ENCODE assay signal across 31 mouse cellular contexts in the genomic region with DNA sequence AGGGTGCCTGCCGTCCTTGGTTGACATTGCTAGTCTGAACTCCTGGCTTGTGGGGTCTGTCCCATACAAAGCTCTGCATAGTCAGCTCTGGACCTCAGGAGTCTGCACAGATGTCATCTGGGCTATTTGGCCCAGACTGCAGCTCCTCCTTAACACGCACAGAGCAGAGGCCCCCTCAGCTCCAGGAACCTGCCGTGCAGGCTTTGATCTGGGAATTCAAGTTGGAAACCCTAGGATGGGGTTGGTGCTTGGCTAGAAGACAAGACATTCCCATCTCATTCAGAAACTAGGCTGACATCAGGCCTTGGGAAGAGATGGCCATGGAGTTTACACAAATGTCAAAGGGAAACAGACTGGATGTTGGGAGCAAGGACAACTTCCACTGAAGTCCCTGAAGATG. TPM values are rescaled to one million over a fixed set of nuclear protein-coding genes. Genes with fewer than 3 reads are reported as not detected.
DNase-seq lines count a peak whose midpoint lies in the region; ATAC-seq lines count a peak whose summit lies in the region.
"Had no signal": no experiment of that assay in that cellular context is flagged by ENCODE, and none has a peak within 500 bp of the region (broad histone marks: within the 10 kb centered on the region; RNA-seq: fewer than 3 reads in every experiment).

No protein-coding gene starts in this region.

- no peaks in the 10 kb centered on the region for H3K27me3 ChIP-seq in midbrain, embryonic 14.5 days (ENCODE audit: control insufficient read depth, insufficient read depth, low read length)
- H3K27me3 ChIP-seq in midbrain, embryonic 15.5 days (replicated peaks), result no peaks in the 10 kb centered on the region
- peaks cover 4% of the 10 kb centered on the region; the same call in 1 of the 2 replicates for H3K27me3 ChIP-seq in embryonic facial prominence, embryonic 10.5 days (replicated peaks; ENCODE audit: low read depth, poor library complexity, severe bottlenecking)
- H3K27me3 ChIP-seq: lung, embryonic 15.5 days had no signal

- no peak for ATAC-seq in midbrain, embryonic 14.5 days (ENCODE audit: low FRiP score, low TSS enrichment)
- no peak for ATAC-seq in midbrain, embryonic 15.5 days (replicated peaks)
- ATAC-seq: forebrain, postnatal 0 days; inflammation-experienced regulatory T-cells, adult 6 months had no signal

- DNase-seq in cerebellum, adult 9-11 months, result peak; percentile 37
- no peak for DNase-seq in cerebellum, postnatal 25 days
- DNase-seq in left cerebral cortex, postnatal 4 days, result peak; percentile 64
- no peak for DNase-seq in left cerebral cortex, adult 18-20 months (ENCODE audit: low spot score in 2 of 2)
- DNase-seq in midbrain, embryonic 14.5 days, result no peak
- no peak for DNase-seq in embryonic facial prominence, embryonic 10.5 days (ENCODE audit: low spot score)
- DNase-seq: B cell, adult 2 months; cerebellum, adult 9-10 months; forebrain, postnatal 0 days; heart, adult 2 months; kidney, adult 11 months; kidney, postnatal 25 days; right cerebral cortex, adult 18-20 months; spleen, adult 18-20 months; thymus, postnatal 14 days had no signal

- peaks cover 49% of the 10 kb centered on the region for H3K4me1 ChIP-seq in midbrain, embryonic 14.5 days (ENCODE audit: control insufficient read depth, insufficient read depth, low read length)
- peaks cover 58% of the 10 kb centered on the region for H3K4me1 ChIP-seq in midbrain, embryonic 15.5 days
- peaks cover 16% of the 10 kb centered on the region for H3K4me1 ChIP-seq in embryonic facial prominence, embryonic 10.5 days
- H3K4me1 ChIP-seq: heart, embryonic 12.5 days had no signal

- H3K4me2 ChIP-seq in midbrain, embryonic 14.5 days (ENCODE audit: low read length), result no peak overlapping the region
- H3K4me2 ChIP-seq in midbrain, embryonic 15.5 days, result no peak overlapping the region
- H3K4me2 ChIP-seq: embryonic facial prominence, embryonic 15.5 days; forebrain, embryonic 12.5 days; heart, embryonic 12.5 days; limb, embryonic 13.5 days; liver, embryonic 11.5 days; lung, embryonic 15.5 days had no signal

- H3K27ac ChIP-seq in midbrain, embryonic 14.5 days (replicated peaks; ENCODE audit: low read depth, low read length), result peak overlapping the region; percentile 62
- H3K27ac ChIP-seq in midbrain, embryonic 15.5 days, result peak overlapping the region; percentile 74; the same call in 1 of the 2 replicates
- no peak overlapping the region for H3K27ac ChIP-seq in embryonic facial prominence, embryonic 10.5 days (replicated peaks)
- H3K27ac ChIP-seq: embryonic facial prominence, embryonic 15.5 days; forebrain, embryonic 12.5 days; heart, adult 2 months; left cerebral cortex, adult 2 months; limb, embryonic 13.5 days; lung, embryonic 15.5 days had no signal

- H3K9ac ChIP-seq in midbrain, embryonic 14.5 days (replicated peaks; ENCODE audit: low read length), result no peak overlapping the region
- H3K9ac ChIP-seq in midbrain, embryonic 15.5 days, result no peak overlapping the region
- H3K9ac ChIP-seq: embryonic facial prominence, embryonic 15.5 days; forebrain, embryonic 12.5 days; forebrain, postnatal 0 days; heart, embryonic 12.5 days; limb, embryonic 13.5 days; lung, embryonic 15.5 days had no signal

- 49% methylated on average over 3 of the region's 3 CpGs for WGBS in midbrain, embryonic 14.5 days
- WGBS in midbrain, embryonic 15.5 days, result 52% methylated on average over 3 of the region's 3 CpGs
- 62% methylated on average over 3 of the region's 3 CpGs for WGBS in embryonic facial prominence, embryonic 10.5 days

- H3K4me3 ChIP-seq in midbrain, embryonic 14.5 days (replicated peaks; ENCODE audit: low read depth, low read length), result no peak overlapping the region
- no peak overlapping the region for H3K4me3 ChIP-seq in midbrain, embryonic 15.5 days
- H3K4me3 ChIP-seq in embryonic facial prominence, embryonic 10.5 days, result no peak overlapping the region
- H3K4me3 ChIP-seq: embryonic facial prominence, embryonic 15.5 days; forebrain, embryonic 12.5 days; heart, adult 2 months; heart, embryonic 12.5 days; left cerebral cortex, adult 2 months; limb, embryonic 13.5 days; lung, embryonic 15.5 days had no signal

- H3K9me3 ChIP-seq in midbrain, embryonic 14.5 days (ENCODE audit: control insufficient read depth, low read length), result no peaks in the 10 kb centered on the region
- H3K9me3 ChIP-seq in midbrain, embryonic 15.5 days, result no peaks in the 10 kb centered on the region
- H3K9me3 ChIP-seq in embryonic facial prominence, embryonic 10.5 days, result no peaks in the 10 kb centered on the region
- H3K9me3 ChIP-seq: embryonic facial prominence, embryonic 15.5 days; forebrain, embryonic 12.5 days; heart, embryonic 12.5 days; limb, embryonic 13.5 days; lung, embryonic 15.5 days had no signal

- intact Hi-C loops in left cerebral cortex, postnatal 4 days (cut with DNase I), result no loop called here

- H3K36me3 ChIP-seq in midbrain, embryonic 14.5 days (ENCODE audit: control insufficient read depth, insufficient read depth, low read length), result peaks cover 9% of the 10 kb centered on the region; the same call in 1 of the 2 replicates
- H3K36me3 ChIP-seq in midbrain, embryonic 15.5 days (replicated peaks), result no peaks in the 10 kb centered on the region
- no peaks in the 10 kb centered on the region for H3K36me3 ChIP-seq in embryonic facial prominence, embryonic 10.5 days (replicated peaks)
- H3K36me3 ChIP-seq: embryonic facial prominence, embryonic 15.5 days; forebrain, embryonic 12.5 days; heart, embryonic 12.5 days; limb, embryonic 13.5 days; lung, embryonic 15.5 days had no signal

RNA-seq across cellular contexts. Expression of gene Srrm3, which starts 17.8 kb away (rescaled TPM):
- 10 to 100 TPM; 87.6 to 91.5 TPM for total RNA-seq in left cerebral cortex, postnatal 4 days (2021)
- total RNA-seq in left cerebral cortex, adult 18-20 months (2021), result 10 to 100 TPM; 94.9 to 95.4 TPM
- 59.8 and 66.2 TPM in 2 replicates for polyA plus RNA-seq in midbrain, embryonic 14.5 days (2014; fragmentation: Nextera tagmentation; extraction: Ambion mirVana)
- polyA plus RNA-seq in midbrain, embryonic 15.5 days (2015; fragmentation: Nextera tagmentation; extraction: Ambion mirVana), result 98.9 and 111 TPM in 2 replicates
- polyA plus RNA-seq in embryonic facial prominence, embryonic 10.5 days (2016; fragmentation: Nextera tagmentation; extraction: Ambion mirVana), result 4.9 and 5.3 TPM in 2 replicates
- total RNA-seq: gastrocnemius, adult 8-10 months; heart, adult 2 months; hematopoietic stem cell, adult 5-6 weeks; megakaryocyte progenitor cell, adult 5-6 weeks had no signal
- polyA plus RNA-seq: heart, adult 2 months; heart, postnatal 0 days; inflammation-experienced regulatory T-cells, adult 6 months; liver, embryonic 16.5 days had no signal

RNA-seq across cellular contexts. Expression of gene Mdh2, which starts 46.2 kb away (rescaled TPM):
- 100 to 1,000 TPM; 359 to 370 TPM for total RNA-seq in left cerebral cortex, postnatal 4 days (2021)
- total RNA-seq in left cerebral cortex, adult 18-20 months (2021), result 100 to 1,000 TPM; 431 to 433 TPM
- polyA plus RNA-seq in midbrain, embryonic 14.5 days (2014; fragmentation: Nextera tagmentation; extraction: Ambion mirVana), result 573 and 587 TPM in 2 replicates
- 581 and 587 TPM in 2 replicates for polyA plus RNA-seq in midbrain, embryonic 15.5 days (2015; fragmentation: Nextera tagmentation; extraction: Ambion mirVana)
- 603 and 625 TPM in 2 replicates for polyA plus RNA-seq in embryonic facial prominence, embryonic 10.5 days (2016; fragmentation: Nextera tagmentation; extraction: Ambion mirVana)

RNA-seq across cellular contexts. Expression of gene Styxl1, which starts 46.3 kb away (rescaled TPM):
- not detected for total RNA-seq in left cerebral cortex, postnatal 4 days (2021)
- total RNA-seq in left cerebral cortex, adult 18-20 months (2021), result not detected
- polyA plus RNA-seq in midbrain, embryonic 14.5 days (2014; fragmentation: Nextera tagmentation; extraction: Ambion mirVana), result 0.23 and 0.63 TPM in 2 replicates
- polyA plus RNA-seq in midbrain, embryonic 15.5 days (2015; fragmentation: Nextera tagmentation; extraction: Ambion mirVana), result 0.50 TPM in 1 of 2 replicates, not detected in the other
- 0.30 and 0.31 TPM in 2 replicates for polyA plus RNA-seq in embryonic facial prominence, embryonic 10.5 days (2016; fragmentation: Nextera tagmentation; extraction: Ambion mirVana)
- total RNA-seq: gastrocnemius, adult 8-10 months; heart, adult 2 months; hematopoietic stem cell, adult 5-6 weeks; layer of hippocampus, adult 18-20 months; left cerebral cortex, adult 2 months; left cerebral cortex, postnatal 25 days; megakaryocyte progenitor cell, adult 5-6 weeks had no signal
- polyA plus RNA-seq: heart, embryonic 12.5 days; limb, embryonic 13.5 days had no signal

Comparison
In these comparisons a context has a peak if more than half of its experiments do, and no peak if none do; other contexts are left out.
1. DNase-seq: peak in cerebellum, adult 9-11 months (single experiment) and left cerebral cortex, postnatal 4 days (single experiment); none in cerebellum, postnatal 25 days (0 of 2), left cerebral cortex, adult 18-20 months (0 of 2), midbrain, embryonic 14.5 days (single experiment) and embryonic facial prominence, embryonic 10.5 days (single experiment).